Mouse (Mus musculus): ENCODE measurements around the gene Tnfrsf8.

- TF ChIP-seq MAFK (IDR thresholded peaks at IDR 0.05; ENCODE audit: insufficient read depth, low read depth, low read length) (no peak), ZC3H11A (IDR thresholded peaks at IDR 0.05; ENCODE audit: borderline replicate concordance, low read depth, low read length) (no peak)
These were observed 8.5 kb downstream of the Tnfrsf8 start for GRCm38 (mm10) chr4:145306422-145306821.
